Mouse (Mus musculus): ENCODE data around the gene Fut11. TPM values are rescaled to one million over a fixed set of nuclear protein-coding genes. Genes with fewer than 3 reads are reported as not detected.

Gene Fut11
- polyA plus RNA-seq, 1 experiment from 2014 or later, result 13.1 TPM

- no peak overlapping the region; the same call in 1 of the 2 replicates for H3K9ac ChIP-seq (ENCODE audit: low read length)
- no peak overlapping the region for H3K27ac ChIP-seq (ENCODE audit: low read depth, low read length)
- ATAC-seq (no peak), DNase-seq (ENCODE audit: low spot score) (peak; percentile 80)
- H3K9me3 ChIP-seq (replicated peaks; ENCODE audit: control insufficient read depth, low read length), result no peaks in the 10 kb centered on the region
- H3K4me1 ChIP-seq (ENCODE audit: control insufficient read depth, insufficient read depth, low read length), result peaks cover 6% of the 10 kb centered on the region; the same call in 1 of the 2 replicates
- no peak overlapping the region for H3K4me3 ChIP-seq (ENCODE audit: low read depth, low read length)
- H3K36me3 ChIP-seq (ENCODE audit: control insufficient read depth, insufficient read depth, low read length), result no peaks in the 10 kb centered on the region
- H3K27me3 ChIP-seq (replicated peaks; ENCODE audit: control insufficient read depth, insufficient read depth, low read length), result no peaks in the 10 kb centered on the region
- H3K4me2 ChIP-seq (ENCODE audit: low read length), result no peak overlapping the region
Observed at GRCm38 (mm10) chr14:20658326-20658725, 36.4 kb upstream of the Fut11 start.

- H3K9ac ChIP-seq (ENCODE audit: low read length), result no peak overlapping the region; the same call in 1 of the 2 replicates
- ATAC-seq (no peak), DNase-seq (ENCODE audit: low spot score) (no peak)
- no peak overlapping the region for H3K27ac ChIP-seq (ENCODE audit: low read depth, low read length)
- no peaks in the 10 kb centered on the region for H3K9me3 ChIP-seq (replicated peaks; ENCODE audit: control insufficient read depth, low read length)
- H3K36me3 ChIP-seq (ENCODE audit: control insufficient read depth, insufficient read depth, low read length), result no peaks in the 10 kb centered on the region
- no peak overlapping the region for H3K4me3 ChIP-seq (ENCODE audit: low read depth, low read length)
- no peaks in the 10 kb centered on the region for H3K27me3 ChIP-seq (replicated peaks; ENCODE audit: control insufficient read depth, insufficient read depth, low read length)
- H3K4me2 ChIP-seq (ENCODE audit: low read length), result no peak overlapping the region
- WGBS, result 85% methylated on average over 6 of the region's 6 CpGs
- peaks cover 6% of the 10 kb centered on the region; the same call in 1 of the 2 replicates for H3K4me1 ChIP-seq (ENCODE audit: control insufficient read depth, insufficient read depth, low read length)
Observed at GRCm38 (mm10) chr14:20658902-20659301, 35.9 kb upstream of the Fut11 start.

GRCm38 (mm10) chr14:20659687-20660086 lies 35.1 kb upstream of the Fut11 start:
- H3K27ac ChIP-seq (ENCODE audit: low read depth, low read length), result no peak overlapping the region
- no peaks in the 10 kb centered on the region for H3K36me3 ChIP-seq (ENCODE audit: control insufficient read depth, insufficient read depth, low read length)
- no peaks in the 10 kb centered on the region for H3K27me3 ChIP-seq (replicated peaks; ENCODE audit: control insufficient read depth, insufficient read depth, low read length)
- H3K9me3 ChIP-seq (replicated peaks; ENCODE audit: control insufficient read depth, low read length), result no peaks in the 10 kb centered on the region
- H3K9ac ChIP-seq (ENCODE audit: low read length), result no peak overlapping the region
- no peak overlapping the region for H3K4me2 ChIP-seq (ENCODE audit: low read length)
- ATAC-seq, result no peak
- no peak overlapping the region for H3K4me3 ChIP-seq (ENCODE audit: low read depth, low read length)
- peaks cover 6% of the 10 kb centered on the region; the same call in 1 of the 2 replicates for H3K4me1 ChIP-seq (ENCODE audit: control insufficient read depth, insufficient read depth, low read length)
- 96% methylated on average over 7 of the region's 7 CpGs for WGBS
- DNase-seq (ENCODE audit: low spot score), result no peak

GRCm38 (mm10) chr14:20660827-20661660 lies 33.7 kb upstream of the Fut11 start:
- Histone ChIP-seq H3K9me3 (replicated peaks; ENCODE audit: control insufficient read depth, low read length) (no peaks in the 10 kb centered on the region), H3K4me1 (ENCODE audit: control insufficient read depth, insufficient read depth, low read length) (peaks cover 6% of the 10 kb centered on the region; the same call in 1 of the 2 replicates), H3K27ac (ENCODE audit: low read depth, low read length) (peak overlapping the region; percentile 65), H3K4me3 (ENCODE audit: low read depth, low read length) (peak overlapping the region; percentile 54), H3K9ac (ENCODE audit: low read length) (peak overlapping the region; percentile 79), H3K36me3 (ENCODE audit: control insufficient read depth, insufficient read depth, low read length) (no peaks in the 10 kb centered on the region), H3K4me2 (ENCODE audit: low read length) (peak overlapping the region; percentile 93), H3K27me3 (replicated peaks; ENCODE audit: control insufficient read depth, insufficient read depth, low read length) (no peaks in the 10 kb centered on the region)
- DNase-seq (ENCODE audit: low spot score), result peak; percentile 99
- peak; percentile 90 for ATAC-seq
- WGBS, result 2% methylated on average over 52 of the region's 52 CpGs

GRCm38 (mm10) chr14:20661661-20662331 lies 33.0 kb upstream of the Fut11 start:
- H3K9me3 ChIP-seq (replicated peaks; ENCODE audit: control insufficient read depth, low read length), result no peaks in the 10 kb centered on the region
- H3K4me3 ChIP-seq (ENCODE audit: low read depth, low read length), result peak overlapping the region; percentile 54
- no peaks in the 10 kb centered on the region for H3K36me3 ChIP-seq (ENCODE audit: control insufficient read depth, insufficient read depth, low read length)
- WGBS, result 16% methylated on average over 19 of the region's 19 CpGs
- peak; percentile 6 for DNase-seq (ENCODE audit: low spot score)
- peak; percentile 30 for ATAC-seq
- H3K27me3 ChIP-seq (replicated peaks; ENCODE audit: control insufficient read depth, insufficient read depth, low read length), result no peaks in the 10 kb centered on the region
- peaks cover 6% of the 10 kb centered on the region; the same call in 1 of the 2 replicates for H3K4me1 ChIP-seq (ENCODE audit: control insufficient read depth, insufficient read depth, low read length)
- H3K4me2 ChIP-seq (ENCODE audit: low read length), result peak overlapping the region; percentile 93
- peak overlapping the region; percentile 65 for H3K27ac ChIP-seq (ENCODE audit: low read depth, low read length)
- peak overlapping the region; percentile 79 for H3K9ac ChIP-seq (ENCODE audit: low read length)

- Histone ChIP-seq H3K9ac (ENCODE audit: low read length) (no peak overlapping the region), H3K4me1 (ENCODE audit: control insufficient read depth, insufficient read depth, low read length) (peaks cover 6% of the 10 kb centered on the region; the same call in 1 of the 2 replicates), H3K36me3 (ENCODE audit: control insufficient read depth, insufficient read depth, low read length) (no peaks in the 10 kb centered on the region), H3K9me3 (replicated peaks; ENCODE audit: control insufficient read depth, low read length) (no peaks in the 10 kb centered on the region), H3K27me3 (replicated peaks; ENCODE audit: control insufficient read depth, insufficient read depth, low read length) (no peaks in the 10 kb centered on the region), H3K27ac (ENCODE audit: low read depth, low read length) (no peak overlapping the region), H3K4me2 (ENCODE audit: low read length) (no peak overlapping the region), H3K4me3 (ENCODE audit: low read depth, low read length) (no peak overlapping the region)
- WGBS, result 85% methylated on average over 3 of the region's 3 CpGs
- no peak for DNase-seq (ENCODE audit: low spot score)
- no peak for ATAC-seq
Observed at GRCm38 (mm10) chr14:20662740-20663139, 32.0 kb upstream of the Fut11 start.

- no peak overlapping the region for H3K27ac ChIP-seq (ENCODE audit: low read depth, low read length)
- no peak overlapping the region for H3K9ac ChIP-seq (ENCODE audit: low read length)
- H3K4me2 ChIP-seq (ENCODE audit: low read length), result no peak overlapping the region
- H3K4me3 ChIP-seq (ENCODE audit: low read depth, low read length), result no peak overlapping the region
- DNase-seq (ENCODE audit: low spot score), result no peak
- WGBS, result 67% methylated on average over 2 of the region's 2 CpGs
- H3K9me3 ChIP-seq (replicated peaks; ENCODE audit: control insufficient read depth, low read length), result no peaks in the 10 kb centered on the region
- ATAC-seq, result no peak
- peaks cover 6% of the 10 kb centered on the region; the same call in 1 of the 2 replicates for H3K4me1 ChIP-seq (ENCODE audit: control insufficient read depth, insufficient read depth, low read length)
- H3K27me3 ChIP-seq (replicated peaks; ENCODE audit: control insufficient read depth, insufficient read depth, low read length), result no peaks in the 10 kb centered on the region
- no peaks in the 10 kb centered on the region for H3K36me3 ChIP-seq (ENCODE audit: control insufficient read depth, insufficient read depth, low read length)
Observed at GRCm38 (mm10) chr14:20663601-20664000, 31.2 kb upstream of the Fut11 start.

GRCm38 (mm10) chr14:20664436-20664835 lies 30.3 kb upstream of the Fut11 start:
- Histone ChIP-seq H3K4me3 (ENCODE audit: low read depth, low read length) (no peak overlapping the region), H3K27ac (ENCODE audit: low read depth, low read length) (no peak overlapping the region), H3K9ac (ENCODE audit: low read length) (no peak overlapping the region), H3K27me3 (replicated peaks; ENCODE audit: control insufficient read depth, insufficient read depth, low read length) (no peaks in the 10 kb centered on the region), H3K36me3 (ENCODE audit: control insufficient read depth, insufficient read depth, low read length) (no peaks in the 10 kb centered on the region), H3K9me3 (replicated peaks; ENCODE audit: control insufficient read depth, low read length) (no peaks in the 10 kb centered on the region), H3K4me2 (ENCODE audit: low read length) (no peak overlapping the region), H3K4me1 (ENCODE audit: control insufficient read depth, insufficient read depth, low read length) (peaks cover 6% of the 10 kb centered on the region; the same call in 1 of the 2 replicates)
- no peak for ATAC-seq
- peak; percentile 15 for DNase-seq (ENCODE audit: low spot score)
- 42% methylated on average over 3 of the region's 3 CpGs for WGBS

GRCm38 (mm10) chr14:20667469-20667868 lies 27.3 kb upstream of the Fut11 start:
- WGBS, result 63% methylated on average over 1 of the region's 1 CpGs
- Histone ChIP-seq H3K9ac (ENCODE audit: low read length) (no peak overlapping the region), H3K27ac (ENCODE audit: low read depth, low read length) (no peak overlapping the region), H3K4me3 (ENCODE audit: low read depth, low read length) (no peak overlapping the region), H3K36me3 (ENCODE audit: control insufficient read depth, insufficient read depth, low read length) (no peaks in the 10 kb centered on the region), H3K27me3 (replicated peaks; ENCODE audit: control insufficient read depth, insufficient read depth, low read length) (no peaks in the 10 kb centered on the region), H3K4me2 (ENCODE audit: low read length) (no peak overlapping the region), H3K9me3 (replicated peaks; ENCODE audit: control insufficient read depth, low read length) (no peaks in the 10 kb centered on the region), H3K4me1 (ENCODE audit: control insufficient read depth, insufficient read depth, low read length) (no peaks in the 10 kb centered on the region)
- DNase-seq (ENCODE audit: low spot score), result no peak
- ATAC-seq, result no peak
